Mouse (Mus musculus): ENCODE data around the gene Ccdc96.

Gene Ccdc96

DNA sequence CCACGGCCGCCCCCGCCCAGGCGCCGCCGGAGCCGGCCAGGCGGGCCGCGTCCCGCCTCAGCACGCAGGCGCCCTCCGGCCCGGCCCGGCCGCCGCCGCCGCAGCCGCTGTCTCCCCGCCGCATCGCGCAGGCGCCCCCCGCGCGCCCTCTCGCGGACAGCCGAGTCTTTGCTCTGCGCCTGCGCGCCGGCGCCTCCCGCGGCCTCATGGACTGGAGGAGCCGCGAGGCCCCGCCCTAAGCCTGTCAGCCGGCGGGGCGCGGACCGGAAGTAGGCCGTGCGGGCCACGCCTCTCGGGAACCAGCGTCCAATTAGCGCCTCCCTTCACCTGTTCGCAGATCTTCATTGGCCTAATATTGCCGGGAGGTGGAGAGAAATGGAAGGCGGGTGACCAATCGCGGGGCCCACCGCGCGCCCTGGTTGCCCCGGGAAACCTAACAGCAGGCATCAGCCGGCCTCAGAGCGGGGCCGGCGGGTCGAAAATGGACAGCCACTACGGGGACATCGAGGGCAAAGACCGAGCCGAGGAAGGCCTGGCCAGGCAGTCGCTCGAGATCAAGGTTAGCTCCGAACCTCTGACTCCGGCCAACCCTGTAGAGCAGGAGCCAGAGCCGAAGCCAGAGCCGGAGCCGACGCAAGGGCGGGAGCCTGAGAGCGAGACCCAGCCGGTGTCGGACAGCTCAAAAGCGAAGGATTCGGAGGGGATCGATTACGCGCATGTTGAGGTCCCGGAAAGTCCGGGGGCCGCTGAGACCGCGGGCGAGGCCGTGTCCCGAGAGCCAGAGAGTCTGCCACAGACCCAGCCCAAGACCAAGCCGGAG, at the start of gene Ccdc96, which contains the start of gene Tada2b:
Gene Ccdc96, plus strand, starts transcription at position 418 of the 820 bp plus-strand sequence.
Gene Tada2b, minus strand, starts transcription at position 115 of the 820 bp plus-strand sequence.
- peak; percentile 98 for DNase-seq (ENCODE audit: low read depth, low spot score)

DNA sequence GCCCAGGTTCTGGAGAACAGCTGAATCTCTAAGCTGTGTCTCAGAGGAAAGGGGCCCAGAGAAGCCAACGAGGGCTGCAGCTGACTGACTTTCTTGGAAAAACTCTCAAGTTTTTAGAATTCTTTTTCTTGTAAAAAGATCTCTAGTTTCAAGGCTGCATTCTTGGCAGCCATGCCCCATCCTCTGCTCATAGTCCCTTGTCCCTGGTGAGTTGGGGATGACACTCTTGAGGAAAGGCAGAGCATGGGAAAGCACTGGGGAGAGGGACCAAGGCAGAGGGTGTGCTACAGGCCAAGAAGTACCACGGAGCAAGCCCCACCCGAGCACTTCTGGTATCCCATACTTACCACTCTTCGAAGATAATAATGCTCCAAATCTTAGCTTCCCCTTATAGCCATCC, 47.5 kb upstream of the Ccdc96 start:
- no peak for DNase-seq (ENCODE audit: low read depth, low spot score)

DNA sequence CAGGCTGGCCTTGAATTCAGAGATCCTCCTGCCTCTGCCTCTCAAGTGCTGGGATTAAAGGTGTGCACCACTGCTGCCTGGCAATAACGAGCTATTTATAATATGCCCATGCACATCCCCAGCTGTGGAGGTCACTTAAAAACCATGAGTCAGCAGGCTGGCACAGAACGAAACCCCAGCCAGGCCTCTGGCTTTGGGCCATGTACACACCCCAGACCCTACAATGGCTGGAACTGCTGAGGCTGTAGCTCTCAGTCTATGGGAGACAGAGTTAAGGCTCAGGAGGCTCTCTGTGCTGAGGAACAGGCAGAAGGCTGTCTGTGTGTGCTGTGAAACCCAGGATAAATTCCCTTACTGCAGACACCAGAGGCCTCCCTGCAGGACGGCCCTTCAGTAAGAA, 43.6 kb upstream of the Ccdc96 start:
- no peak for DNase-seq (ENCODE audit: low read depth, low spot score)

DNA sequence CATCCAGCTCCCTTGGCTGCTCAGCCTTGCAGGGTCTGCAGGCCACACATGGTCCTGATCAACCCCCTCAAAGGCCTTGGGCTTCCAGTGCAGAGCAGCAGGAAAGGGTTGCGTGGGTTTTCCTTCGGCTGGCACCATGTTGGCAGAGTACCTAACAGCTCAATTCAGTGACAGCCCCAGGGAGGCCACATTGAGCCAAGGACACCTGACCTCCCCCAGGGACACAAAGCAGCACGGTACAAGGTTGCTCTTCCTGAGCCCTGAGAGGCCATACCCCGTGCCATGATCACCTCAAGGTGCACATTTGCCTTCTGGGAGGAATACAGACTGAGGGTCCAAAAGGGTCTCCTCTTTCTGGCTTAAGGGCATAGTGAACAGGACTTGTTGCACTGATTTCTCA, 39.8 kb upstream of the Ccdc96 start:
- DNase-seq (ENCODE audit: low read depth, low spot score): no peak

DNA sequence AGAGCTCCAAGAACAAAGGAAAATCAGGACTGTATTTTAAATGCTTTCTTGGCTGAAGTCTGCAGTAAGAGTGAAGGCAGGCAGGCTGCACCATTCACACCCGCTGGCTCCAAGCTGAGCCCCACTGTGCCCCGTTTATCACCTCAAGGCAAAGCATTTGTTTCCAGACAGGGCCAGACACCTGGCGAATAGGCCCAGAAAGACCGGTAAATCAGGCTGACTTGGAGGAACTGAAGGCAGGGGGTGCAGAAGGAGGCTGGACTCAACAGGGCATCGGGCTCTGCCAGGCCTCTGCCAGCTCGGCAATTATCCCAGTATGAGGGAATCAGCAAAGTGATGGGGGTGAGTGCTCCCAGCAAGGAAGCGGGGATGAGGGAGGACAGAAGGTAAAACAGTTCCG, 39.4 kb upstream of the Ccdc96 start:
- DNase-seq (ENCODE audit: low read depth, low spot score): no peak

DNA sequence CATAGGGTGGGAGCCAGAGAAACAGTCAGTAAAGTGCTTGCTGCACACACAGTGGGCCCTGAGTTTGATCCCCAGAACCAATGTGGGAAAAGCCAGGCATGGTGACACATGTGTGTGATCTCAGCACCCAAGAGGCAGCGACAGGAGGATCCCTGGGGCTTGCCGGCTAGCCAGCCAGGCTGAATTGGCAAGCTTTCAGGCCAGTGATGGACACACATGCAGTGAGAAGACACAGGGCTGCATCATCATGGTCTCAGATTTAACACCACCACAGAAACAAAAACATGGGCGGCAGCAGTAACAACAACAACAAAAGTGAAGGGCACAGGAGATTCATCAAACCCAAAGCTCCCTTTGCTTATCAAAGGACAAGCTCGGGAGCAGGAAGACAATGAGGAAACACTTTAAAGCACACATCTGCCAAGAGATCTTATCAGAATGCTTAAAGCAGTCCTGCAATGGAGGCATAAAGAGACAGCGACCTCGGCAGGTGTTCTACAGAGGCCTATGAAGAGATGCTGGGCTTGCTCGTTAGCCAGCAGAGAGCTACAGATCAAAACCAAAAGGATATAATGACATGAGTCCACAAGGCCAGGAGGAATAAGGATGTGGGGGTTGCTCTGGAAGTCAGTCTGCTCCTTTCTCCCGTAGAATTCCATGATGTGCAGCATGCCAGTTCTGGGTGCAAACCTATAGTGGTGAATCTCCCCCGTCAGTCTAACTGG, 38.1 kb upstream of the Ccdc96 start:
- no peak for DNase-seq (ENCODE audit: low read depth, low spot score)

DNA sequence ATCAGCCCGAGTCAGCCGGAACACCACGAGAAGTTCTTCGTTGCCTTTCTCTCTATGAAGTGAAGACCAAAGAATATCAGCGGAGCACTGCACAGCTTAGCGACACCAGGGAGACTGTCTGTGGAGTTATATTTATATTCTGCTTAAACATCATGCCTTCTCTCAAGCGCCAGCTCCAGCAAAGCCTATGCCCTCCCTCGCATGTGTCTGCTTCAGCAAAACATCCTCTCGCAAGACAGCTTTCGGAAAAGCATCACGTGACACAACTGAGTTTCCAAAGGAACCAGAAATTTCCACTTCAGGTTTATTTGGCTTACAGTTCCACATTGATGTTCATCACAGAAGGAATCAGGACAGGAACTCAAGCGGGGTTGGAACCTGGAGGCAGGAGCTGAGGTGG, 36.5 kb upstream of the Ccdc96 start:
- no peak for DNase-seq (ENCODE audit: low read depth, low spot score)

DNA sequence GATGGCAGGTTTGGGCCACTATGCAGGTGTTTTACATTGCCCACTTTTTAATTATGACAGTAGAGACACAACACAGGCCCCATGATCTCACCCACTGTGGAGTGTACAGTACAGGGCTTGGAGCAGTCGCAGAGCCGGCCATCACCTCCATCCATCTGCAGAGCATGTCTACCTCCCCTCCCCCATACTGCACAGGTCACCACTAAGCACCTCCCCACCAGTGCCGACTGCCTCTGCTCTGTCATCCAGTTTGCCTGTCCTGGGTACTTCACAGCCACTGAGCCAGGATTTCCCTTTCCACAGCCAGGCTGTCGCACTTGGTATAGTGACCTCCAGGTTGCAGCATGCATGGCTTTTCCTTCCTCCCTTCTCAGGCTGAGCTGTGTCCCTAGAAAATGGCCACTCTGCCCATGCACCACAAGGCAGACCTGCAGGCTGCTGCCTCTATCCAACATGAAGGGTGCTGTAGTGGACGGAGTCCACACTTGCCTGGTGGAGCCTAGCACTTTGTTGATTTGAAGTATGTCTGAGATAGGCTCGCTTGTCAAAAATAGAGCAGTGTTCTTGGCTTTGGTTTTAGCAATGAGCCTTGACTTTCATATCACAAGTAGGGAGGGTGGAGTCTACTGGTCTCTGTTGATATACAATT, 34.6 kb upstream of the Ccdc96 start:
- DNase-seq (ENCODE audit: low read depth, low spot score): no peak

DNA sequence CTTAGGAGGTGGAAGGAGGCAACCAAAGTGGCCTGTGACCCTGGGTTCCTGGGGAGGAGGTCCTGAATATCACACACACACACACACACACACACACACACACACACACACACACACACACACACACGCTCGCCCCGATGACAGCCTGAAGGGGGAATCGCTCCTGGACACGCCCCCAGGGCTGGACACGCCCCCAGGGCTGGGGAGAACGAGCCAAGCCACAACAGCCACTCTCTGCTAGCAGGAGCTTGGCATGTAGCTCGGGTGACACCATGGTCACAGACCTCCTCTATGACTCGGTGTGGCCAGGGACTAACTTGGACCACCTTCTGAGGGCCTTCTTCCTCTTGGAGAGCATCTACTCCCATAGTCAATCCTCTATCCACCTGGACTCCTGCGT, 33.3 kb upstream of the Ccdc96 start:
- DNase-seq (ENCODE audit: low read depth, low spot score): no peak

DNA sequence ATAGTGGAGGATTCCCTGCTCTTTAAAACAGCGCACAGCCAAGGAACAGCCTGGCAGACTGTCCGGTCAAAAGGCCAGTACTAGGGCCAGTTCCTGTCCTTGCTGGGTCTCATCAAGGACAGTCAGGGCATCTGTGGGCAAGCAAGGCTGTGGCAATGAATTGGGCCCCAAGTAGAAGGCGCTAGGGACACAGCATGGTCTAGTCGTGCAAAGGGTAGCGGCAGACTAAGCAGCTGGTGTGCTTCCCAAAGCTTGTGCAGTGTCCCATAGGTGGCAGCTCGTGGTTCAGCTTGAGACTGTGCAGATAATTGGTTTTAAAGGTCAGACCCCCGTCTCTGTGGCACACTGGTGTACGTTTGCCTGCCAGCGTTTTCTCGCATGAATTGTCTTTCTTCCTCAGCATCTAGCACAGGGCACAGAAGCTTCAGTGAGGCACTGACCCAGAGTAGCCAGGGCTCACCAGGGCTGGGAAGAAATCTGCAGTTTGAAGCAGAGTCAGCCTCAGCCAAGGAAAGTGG, 32.5 kb upstream of the Ccdc96 start:
- no peak for DNase-seq (ENCODE audit: low read depth, low spot score)

DNA sequence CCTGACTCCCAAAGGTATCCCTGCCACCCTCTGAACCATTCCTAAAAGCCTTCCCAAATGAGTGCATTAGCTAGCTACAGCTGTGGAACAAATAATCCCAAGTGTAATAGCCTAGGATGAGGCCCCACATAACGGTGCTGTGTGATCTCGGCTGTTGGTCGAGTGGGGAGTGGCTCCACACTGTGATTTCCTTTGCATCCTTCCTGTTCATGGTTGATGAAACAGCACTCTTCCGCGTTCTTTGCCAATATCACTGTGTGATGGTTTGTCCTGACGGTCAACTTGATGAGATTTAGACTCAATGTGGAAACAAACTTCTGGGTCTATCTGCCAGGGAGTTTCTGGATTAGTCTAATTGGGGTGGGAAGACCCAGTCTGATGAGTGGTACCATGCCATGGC, 31.6 kb upstream of the Ccdc96 start:
- DNase-seq (ENCODE audit: low read depth, low spot score): no peak

DNA sequence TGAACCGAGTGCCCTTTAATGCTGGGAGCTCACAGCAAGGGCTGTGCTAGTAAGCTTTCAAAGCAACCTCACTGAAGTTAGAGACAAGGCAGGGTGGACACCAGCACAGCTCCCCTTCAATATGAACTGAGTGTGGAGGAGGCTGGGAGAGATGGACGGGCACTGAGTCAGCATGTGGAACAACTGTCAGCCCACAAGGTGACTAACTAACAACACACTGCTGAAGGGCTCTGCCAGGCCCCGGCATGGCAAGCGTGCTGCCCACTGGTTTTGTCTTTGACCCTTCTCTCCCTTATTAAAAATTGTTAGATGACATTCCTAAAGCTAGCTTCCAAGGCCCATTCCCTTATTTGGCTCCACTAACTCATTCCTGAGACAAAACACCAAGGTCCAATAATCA, 26.7 kb upstream of the Ccdc96 start:
- DNase-seq (ENCODE audit: low read depth, low spot score): no peak

DNA sequence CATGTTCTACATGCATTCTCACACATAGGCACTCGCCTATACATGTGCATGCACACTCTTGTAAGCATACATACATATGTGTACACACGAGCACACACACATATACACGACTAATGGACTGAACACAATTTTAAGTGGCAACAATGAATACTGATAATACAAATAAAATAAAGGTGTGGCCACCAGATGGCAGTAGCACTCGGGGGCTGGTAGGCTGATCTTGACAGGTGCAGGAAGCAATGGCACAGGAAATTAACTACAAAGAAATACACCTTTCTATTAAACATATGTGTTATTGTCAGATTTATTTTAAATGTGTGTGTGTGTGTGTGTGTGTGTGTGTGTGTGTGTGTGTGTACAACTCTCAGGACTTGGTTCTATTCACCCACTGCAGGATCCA, 25.5 kb upstream of the Ccdc96 start:
- no peak for DNase-seq (ENCODE audit: low read depth, low spot score)

DNA sequence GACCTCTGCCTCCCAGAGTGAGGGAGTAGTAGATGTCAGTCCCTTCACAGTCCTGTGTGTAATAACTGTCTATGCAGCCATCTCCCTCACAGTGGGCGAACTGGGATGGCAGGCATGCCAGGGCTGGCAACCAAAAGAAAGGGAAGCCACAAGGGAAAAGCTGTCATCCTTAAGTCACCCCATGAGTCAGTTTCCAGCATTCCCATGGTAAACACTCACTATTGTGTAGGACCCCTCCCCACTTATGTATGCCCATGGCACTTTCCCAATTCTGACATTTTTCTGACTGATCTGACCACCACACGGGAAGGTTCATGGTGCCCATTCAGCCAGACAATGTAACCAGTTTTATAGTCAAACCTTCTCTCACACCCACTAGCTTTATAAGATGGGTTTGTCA, 23.7 kb upstream of the Ccdc96 start:
- DNase-seq (ENCODE audit: low read depth, low spot score): no peak

DNA sequence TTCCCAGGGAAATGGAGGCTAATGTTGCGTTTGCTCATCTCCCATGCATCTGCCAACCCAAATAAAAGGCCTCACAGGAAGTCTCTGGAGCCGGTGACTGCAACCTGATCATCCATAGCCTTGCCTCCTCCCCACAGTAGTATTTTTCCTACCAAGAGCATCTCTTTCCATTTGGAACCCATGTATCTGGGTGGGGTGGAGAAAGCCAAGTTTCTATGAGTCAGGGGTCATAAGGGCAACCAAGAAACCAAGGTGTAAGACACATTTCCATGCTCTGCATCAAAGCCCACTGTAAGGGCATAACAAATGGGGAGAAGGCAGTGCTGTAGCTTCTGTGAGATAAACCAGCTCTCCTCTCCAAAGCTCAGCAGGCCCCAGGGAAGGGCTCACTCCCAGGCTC, 23.2 kb upstream of the Ccdc96 start:
- DNase-seq (ENCODE audit: low read depth, low spot score): no peak

DNA sequence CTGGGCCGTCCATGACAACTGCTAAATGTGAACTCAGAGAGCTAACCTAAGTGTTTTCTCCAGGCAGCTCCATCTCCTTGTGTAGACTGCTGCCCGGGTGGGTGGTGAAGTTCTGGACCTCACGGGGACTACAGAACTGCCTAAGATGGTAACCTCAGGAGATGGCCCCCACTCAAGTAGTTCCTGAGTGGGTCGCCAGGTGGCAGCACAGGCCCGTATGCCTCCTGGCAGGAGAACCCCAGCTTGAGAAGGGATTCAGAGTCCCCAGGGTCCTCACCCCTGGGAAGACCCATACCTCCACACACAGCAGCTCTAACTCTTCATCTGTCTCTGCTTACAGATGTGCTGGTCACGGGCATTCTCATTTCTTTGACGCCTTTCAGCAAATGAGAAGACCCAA, 21.6 kb upstream of the Ccdc96 start:
- DNase-seq (ENCODE audit: low read depth, low spot score): no peak

DNA sequence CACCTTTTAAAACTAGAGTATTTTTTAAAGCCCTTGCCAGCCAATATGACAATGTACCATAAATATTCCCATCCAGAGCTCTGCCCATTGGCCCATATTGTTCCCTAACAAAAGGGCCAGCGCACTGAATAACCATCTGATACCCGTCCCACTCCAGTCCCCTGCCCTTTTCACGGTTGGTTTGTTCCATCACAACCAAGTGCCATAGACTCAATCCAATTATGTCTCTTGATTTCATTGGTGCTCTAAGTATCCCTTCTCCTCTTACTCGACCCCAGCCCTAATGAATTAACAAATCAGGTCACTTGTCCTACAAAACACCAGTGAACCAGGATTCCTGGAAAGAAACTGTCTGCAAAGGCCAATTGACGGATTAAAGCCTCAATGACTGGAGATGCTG, 21.0 kb upstream of the Ccdc96 start:
- DNase-seq (ENCODE audit: low read depth, low spot score): no peak

DNA sequence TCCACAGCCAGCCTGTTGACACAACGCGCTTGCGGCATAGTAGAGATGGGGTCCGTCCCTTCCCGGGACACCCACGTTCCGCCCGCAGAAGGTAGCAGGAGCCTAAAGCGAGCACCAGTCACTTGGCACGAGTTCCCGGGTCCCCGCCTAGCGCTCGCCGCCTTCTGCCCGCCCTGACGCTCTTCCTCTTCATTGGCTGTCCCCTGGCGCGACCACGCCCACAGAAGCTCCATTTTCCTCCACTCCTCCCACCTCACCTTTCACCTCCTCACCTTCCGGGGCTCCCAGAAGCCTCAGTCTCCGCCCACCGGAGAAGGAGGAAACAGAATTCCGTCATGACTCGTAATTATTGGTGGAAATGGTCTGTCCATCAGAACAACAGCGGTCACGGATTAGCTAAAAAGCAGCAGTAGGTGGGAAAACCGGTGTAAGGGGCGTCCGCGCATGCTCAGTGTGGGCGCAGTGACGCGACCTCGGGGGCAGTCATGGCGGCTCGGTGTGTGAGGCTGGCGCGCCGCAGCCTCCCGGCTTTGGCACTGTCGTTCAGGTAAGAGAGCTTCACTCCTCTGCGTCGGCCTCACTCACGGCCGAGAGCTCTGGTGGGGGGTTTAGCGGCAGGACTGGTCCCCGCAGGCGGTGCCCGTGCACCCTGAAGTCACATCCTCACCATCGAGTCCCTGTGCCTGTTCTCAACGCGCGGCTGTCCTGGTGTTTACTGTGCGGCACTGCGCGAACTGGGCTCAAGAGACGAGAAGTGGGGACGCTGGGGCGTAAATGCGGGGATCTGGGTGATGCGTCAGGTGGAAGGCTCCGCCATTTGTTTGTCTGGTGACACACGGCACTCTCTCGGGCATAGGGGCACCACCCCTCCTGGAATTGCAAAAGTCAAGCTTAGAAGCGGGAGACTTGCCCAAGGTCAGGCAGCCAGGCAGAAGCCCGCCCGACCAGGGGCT, 19.4 kb upstream of the Ccdc96 start, which contains the start of gene Grpel1:
Gene Grpel1, plus strand, starts transcription at position 290 of the 953 bp plus-strand sequence.
- DNase-seq (ENCODE audit: low read depth, low spot score): peak; percentile 99

DNA sequence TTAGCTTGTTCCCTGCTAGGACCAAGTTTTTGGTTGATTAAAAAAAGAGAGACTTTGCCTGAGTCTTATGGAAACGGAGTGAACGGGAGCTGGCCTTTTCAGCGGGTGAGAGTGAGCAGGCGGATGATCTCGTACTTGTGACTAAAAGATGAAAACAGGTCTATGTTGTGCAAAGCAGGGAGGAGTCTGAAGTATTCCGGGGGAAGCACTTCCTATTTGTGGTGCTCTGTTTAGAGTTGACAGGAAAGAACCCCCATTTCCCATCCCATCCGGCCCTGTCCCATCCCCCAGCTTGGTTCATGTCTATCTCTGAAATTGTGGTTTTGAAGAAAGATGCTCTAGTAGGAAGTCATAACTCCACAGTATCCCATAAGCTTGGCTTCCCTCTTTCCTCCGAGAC, 18.5 kb upstream of the Ccdc96 start:
- no peak for DNase-seq (ENCODE audit: low read depth, low spot score)

DNA sequence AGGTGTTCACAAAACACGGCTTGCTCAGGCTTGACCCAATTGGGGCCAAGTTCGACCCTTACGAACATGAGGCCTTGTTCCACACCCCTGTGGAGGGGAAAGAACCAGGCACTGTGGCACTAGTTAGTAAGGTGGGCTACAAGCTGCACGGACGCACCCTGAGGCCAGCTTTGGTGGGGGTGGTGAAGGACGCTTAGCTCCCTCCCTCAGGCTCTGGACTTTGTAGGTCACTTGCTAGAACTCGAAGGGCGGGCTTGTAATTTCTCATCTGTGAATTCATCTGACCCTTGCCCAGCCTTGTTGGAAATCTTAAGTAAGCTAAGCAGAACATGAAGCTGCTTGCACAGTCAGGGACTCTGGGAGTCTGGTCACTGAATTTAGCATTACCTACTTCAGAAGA, 13.2 kb upstream of the Ccdc96 start:
- no peak for DNase-seq (ENCODE audit: low read depth, low spot score)

Data from telencephalon, adult 2 months (tissue).